Mouse (Mus musculus) Patski (cell line): ENCODE measurements around the gene Adprh. TPM values are rescaled to one million over a fixed set of nuclear protein-coding genes. Genes with fewer than 3 reads are reported as not detected.

Experiments
- ATAC-seq: fragments of 100-300 bp; one replicate; pipeline ENCODE4 v1.8.0; 2021
- CTCF ChIA-PET: fragments of 350-600 bp; sonication (Branson Sonifier 250); formaldehyde crosslinking; loops from one replicate; lab custom pipeline; 2022; ENCODE audit warnings: inconsistent platforms; lab: Charles Lee
- POLR2A ChIA-PET: fragments of 350-600 bp; sonication (Branson Sonifier 250); formaldehyde crosslinking; loops from one replicate; lab custom pipeline; 2022; ENCODE audit warnings: antibody characterized with exemption, inconsistent platforms; lab: Charles Lee
- DNase-seq: peaks from one replicate; pipeline ENCODE4 v3.0.0-alpha.2; 2011; ENCODE audit warnings: low read depth, low spot score
- H3K27me3 ChIP-seq: fragments of 371-371 bp; one replicate; pipeline ENCODE4 v1.5.1; 2021
- CTCF ChIP-seq: fragments of 100-300 bp; IDR thresholded peaks from one replicate; pipeline ENCODE4 v1.5.1; 2021
- in situ Hi-C: fragments of 300-500 bp; cut with MboI; formaldehyde crosslinking; loops from 3 replicates; pipeline ENCODE4 v1.11.1; 2018; ENCODE audit warnings: low pct_unique_long_range_greater_than_20kb, mixed read lengths
- polyA plus RNA-seq: library from polyadenylated mRNA; unstranded; gene quantifications from one replicate; pipeline ENCODE4 v1.2.3, GENCODE M21; 2021

Adprh gene
- polyA plus RNA-seq, 1 experiment from 2014 or later = 37.5 TPM

- ATAC-seq (no peak), DNase-seq (no peak)
- POLR2A ChIA-PET = no interaction called here
- in situ Hi-C loops = no loop called here
- no peak for TF ChIP-seq CTCF
- CTCF ChIA-PET = no interaction called here
- no peaks in the 10 kb centered on the region for H3K27me3 ChIP-seq
Measured at GRCm38 (mm10) chr16:38425799-38426198, 26.7 kb downstream of the Adprh start.

- no peaks in the 10 kb centered on the region for H3K27me3 ChIP-seq
- in situ Hi-C loops = no loop called here
- ChIA-PET POLR2A (no interaction called here), CTCF (no interaction called here)
- ATAC-seq (no peak), DNase-seq (no peak)
- no peak for TF ChIP-seq CTCF
Measured at GRCm38 (mm10) chr16:38425374-38425773, 27.1 kb downstream of the Adprh start.

GRCm38 (mm10) chr16:38414953-38415352 is 37.5 kb downstream of the Adprh start:
- no peak for TF ChIP-seq CTCF
- no peak for ATAC-seq
- in situ Hi-C loops = no loop called here
- POLR2A ChIA-PET = no interaction called here
- no peak for DNase-seq
- CTCF ChIA-PET = no interaction called here
- H3K27me3 ChIP-seq = no peaks in the 10 kb centered on the region

GRCm38 (mm10) chr16:38408416-38408815 is 44.1 kb downstream of the Adprh start:
- POLR2A ChIA-PET = no interaction called here
- H3K27me3 ChIP-seq = no peaks in the 10 kb centered on the region
- no peak for TF ChIP-seq CTCF
- CTCF ChIA-PET = no interaction called here
- in situ Hi-C loops = no loop called here
- DNase-seq (no peak), ATAC-seq (no peak)

GRCm38 (mm10) chr16:38407584-38407983 is 44.9 kb downstream of the Adprh start:
- POLR2A ChIA-PET = no interaction called here
- TF ChIP-seq CTCF = no peak
- ATAC-seq (no peak), DNase-seq (no peak)
- in situ Hi-C loops = no loop called here
- no peaks in the 10 kb centered on the region for H3K27me3 ChIP-seq
- CTCF ChIA-PET = interaction anchor here (1.6 kb wide), 1 partner anchor 13 kb away, joined by 3 read pairs; no protein-coding TSS in a partner anchor

GRCm38 (mm10) chr16:38406708-38407107 is 45.8 kb downstream of the Adprh start:
- no peak for TF ChIP-seq CTCF
- no peaks in the 10 kb centered on the region for H3K27me3 ChIP-seq
- no peak for ATAC-seq
- ChIA-PET CTCF (interaction anchor here (1.5 to 1.6 kb wide), 2 partner anchors 12 to 21 kb away, joined by 3 read pairs; no protein-coding TSS in a partner anchor), POLR2A (no interaction called here)
- no peak for DNase-seq
- in situ Hi-C loops = no loop called here

- no peak for DNase-seq
- no peaks in the 10 kb centered on the region for H3K27me3 ChIP-seq
- ATAC-seq = no peak
- no peak for TF ChIP-seq CTCF
- in situ Hi-C loops = no loop called here
- ChIA-PET CTCF (interaction anchor here (1.5 to 1.6 kb wide), 3 partner anchors 12 to 100 kb away, joined by 3 to 4 read pairs (median 3); no protein-coding TSS in a partner anchor), POLR2A (no interaction called here)
Measured at GRCm38 (mm10) chr16:38406293-38406692, 46.2 kb downstream of the Adprh start.

- in situ Hi-C loops = no loop called here
- POLR2A ChIA-PET = no interaction called here
- no peak for TF ChIP-seq CTCF
- H3K27me3 ChIP-seq = no peaks in the 10 kb centered on the region
- CTCF ChIA-PET = no interaction called here
- ATAC-seq = no peak
- no peak for DNase-seq
Measured at GRCm38 (mm10) chr16:38403639-38404038, 48.9 kb downstream of the Adprh start.

GRCm38 (mm10) chr16:38401468-38401867 is 51.0 kb downstream of the Adprh start:
- POLR2A ChIA-PET = no interaction called here
- H3K27me3 ChIP-seq = no peaks in the 10 kb centered on the region
- CTCF ChIA-PET = no interaction called here
- in situ Hi-C loops = no loop called here
- TF ChIP-seq CTCF = no peak
- ATAC-seq (no peak), DNase-seq (no peak)

- H3K27me3 ChIP-seq = no peaks in the 10 kb centered on the region
- in situ Hi-C loops = no loop called here
- CTCF ChIA-PET = interaction anchor here (0.5 kb wide), 1 partner anchor 95 kb away, joined by 3 read pairs; no protein-coding TSS in a partner anchor
- ATAC-seq (no peak), DNase-seq (no peak)
- POLR2A ChIA-PET = interaction anchor here (1.2 kb wide), 1 partner anchor 52 kb away, joined by 3 read pairs; the partner anchor contains the start of gene Adprh
- TF ChIP-seq CTCF = no peak
Measured at GRCm38 (mm10) chr16:38400311-38400960, 52.1 kb downstream of the Adprh start.

- POLR2A ChIA-PET = interaction anchor here (0.7 to 1.2 kb wide), 2 partner anchors 49 to 53 kb away, joined by 3 to 5 read pairs; partner anchors contain the start of gene Adprh
- TF ChIP-seq CTCF = no peak
- in situ Hi-C loops = no loop called here
Measured at GRCm38 (mm10) chr16:38399531-38400231, 52.8 kb downstream of the Adprh start.

More at GRCm38 (mm10) chr16:38399531-38400231, 52.8 kb downstream of the Adprh start:
- DNase-seq = no peak
- CTCF ChIA-PET = no interaction called here
- H3K27me3 ChIP-seq = no peaks in the 10 kb centered on the region
- ATAC-seq = no peak
